Mouse (Mus musculus) lung, postnatal 0 days (tissue): ENCODE results near the gene Sema6b.

ENCODE experiments used
- CTCF ChIP-seq: IDR thresholded peaks from 2 replicates; pipeline ENCODE4 v1.5.1; 2016; ENCODE audit warnings: antibody characterized with exemption, mild to moderate bottlenecking
- EP300 ChIP-seq: IDR thresholded peaks from 2 replicates; pipeline ENCODE4 v1.6.1; 2016; ENCODE audit warnings: antibody characterized with exemption, mild to moderate bottlenecking, control low read depth

DNA sequence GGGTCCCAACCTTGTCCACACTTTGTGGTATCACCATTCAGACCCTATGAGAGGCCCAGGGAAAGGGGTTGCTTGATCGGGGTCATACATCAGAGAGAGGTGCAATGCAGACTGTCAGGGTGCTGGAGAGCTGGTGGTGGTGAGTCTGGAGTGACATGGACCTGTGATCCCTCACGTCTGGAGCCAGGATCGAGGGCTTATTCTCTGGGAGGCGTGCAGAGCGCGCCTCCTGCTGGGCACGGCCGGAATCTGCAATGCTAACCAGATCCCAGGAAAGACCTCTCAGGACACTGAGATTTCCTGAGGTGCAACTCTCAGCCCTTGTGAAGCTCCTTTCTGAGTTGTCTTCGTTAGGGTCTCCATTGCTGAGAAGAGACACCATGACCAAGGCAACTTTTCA is 19.6 kb upstream of the Sema6b start:
- TF ChIP-seq CTCF = peak; percentile 92
- TF ChIP-seq EP300 = no peak
